Mouse (Mus musculus): Measurements from ENCODE around the gene Gja5.
"Not testable (repeated sequence)": the region's sequence is repeated elsewhere in the genome, so short reads cannot be mapped to it uniquely, and the experiment has no call there.

Gja5 gene

GRCm38 (mm10) chr3:97037119-97037518 is 132.6 kb downstream of the Gja5 start:
- no peak for DNase-seq (ENCODE audit: low spot score)

GRCm38 (mm10) chr3:97039721-97040120 is 135.2 kb downstream of the Gja5 start:
- DNase-seq (ENCODE audit: low spot score) = no peak

- no peak for DNase-seq (ENCODE audit: low spot score)
Observed at GRCm38 (mm10) chr3:97044188-97044587, 139.7 kb downstream of the Gja5 start.

- DNase-seq (ENCODE audit: low spot score) = no peak
Observed at GRCm38 (mm10) chr3:97047757-97048156, 143.3 kb downstream of the Gja5 start.

GRCm38 (mm10) chr3:97048360-97048759 is 143.9 kb downstream of the Gja5 start:
- no peak for DNase-seq (ENCODE audit: low spot score)

GRCm38 (mm10) chr3:97051264-97051744 is 146.8 kb downstream of the Gja5 start:
- peak; percentile 8 for DNase-seq (ENCODE audit: low spot score)

- no peak for DNase-seq (ENCODE audit: low spot score)
Observed at GRCm38 (mm10) chr3:97052069-97052799, 147.7 kb downstream of the Gja5 start.

- DNase-seq (ENCODE audit: low spot score) = no peak
Observed at GRCm38 (mm10) chr3:97058704-97059103, 154.2 kb downstream of the Gja5 start.

GRCm38 (mm10) chr3:97060119-97060518 is 155.6 kb downstream of the Gja5 start:
- DNase-seq (ENCODE audit: low spot score) = no peak

- DNase-seq (ENCODE audit: low spot score) = no peak
Observed at GRCm38 (mm10) chr3:97062814-97063213, 158.3 kb downstream of the Gja5 start.

GRCm38 (mm10) chr3:97064046-97064445 is 159.6 kb downstream of the Gja5 start:
- no peak for DNase-seq (ENCODE audit: low spot score)

- not testable (repeated sequence) for DNase-seq (ENCODE audit: low spot score)
Observed at GRCm38 (mm10) chr3:97069589-97069988, 165.1 kb downstream of the Gja5 start.

- not testable (repeated sequence) for DNase-seq (ENCODE audit: low spot score)
Observed at GRCm38 (mm10) chr3:97071916-97072315, 167.4 kb downstream of the Gja5 start.

- DNase-seq (ENCODE audit: low spot score) = not testable (repeated sequence)
Observed at GRCm38 (mm10) chr3:97072361-97072760, 167.9 kb downstream of the Gja5 start.

- DNase-seq (ENCODE audit: low spot score) = not testable (repeated sequence)
Observed at GRCm38 (mm10) chr3:97075744-97076350, 171.4 kb downstream of the Gja5 start.

- no peak for DNase-seq (ENCODE audit: low spot score)
Observed at GRCm38 (mm10) chr3:97076412-97076811, 171.9 kb downstream of the Gja5 start.

GRCm38 (mm10) chr3:97078436-97078835 is 173.9 kb downstream of the Gja5 start:
- no peak for DNase-seq (ENCODE audit: low spot score)

GRCm38 (mm10) chr3:97082156-97082555 is 177.7 kb downstream of the Gja5 start:
- no peak for DNase-seq (ENCODE audit: low spot score)

GRCm38 (mm10) chr3:97087326-97087725 is 182.8 kb downstream of the Gja5 start:
- no peak for DNase-seq (ENCODE audit: low spot score)

- not testable (repeated sequence) for DNase-seq (ENCODE audit: low spot score)
Observed at GRCm38 (mm10) chr3:97088291-97088690, 183.8 kb downstream of the Gja5 start.

GRCm38 (mm10) chr3:97091971-97092370 is 187.5 kb downstream of the Gja5 start:
- DNase-seq (ENCODE audit: low spot score) = not testable (repeated sequence)

GRCm38 (mm10) chr3:97096664-97097063 is 192.2 kb downstream of the Gja5 start:
- not testable (repeated sequence) for DNase-seq (ENCODE audit: low spot score)
